Mouse (Mus musculus) C2C12 (cell line): ENCODE measurements around the gene Gm10282. TPM values are rescaled to one million over a fixed set of nuclear protein-coding genes. Genes with fewer than 3 reads are reported as not detected.

Experiments
- H3K27me3 ChIP-seq: one replicate; pipeline ENCODE4 v1.6.1; 2011; ENCODE audit not compliant: control insufficient read depth, insufficient read depth, insufficient read length
- H3K36me3 ChIP-seq: one replicate; pipeline ENCODE4 v1.6.1; 2011; ENCODE audit not compliant: control insufficient read depth, insufficient read depth
- H3K4me3 ChIP-seq: one replicate; pipeline ENCODE4 v1.5.1; 2011; ENCODE audit warnings: mild to moderate bottlenecking, control low read depth; ENCODE audit not compliant: poor library complexity, insufficient read depth, severe bottlenecking
- H3K79me2 ChIP-seq: one replicate; pipeline ENCODE4 v1.6.1; 2011; ENCODE audit not compliant: control insufficient read depth, insufficient read depth
- H3K79me3 ChIP-seq: one replicate; pipeline ENCODE4 v1.6.1; 2011; ENCODE audit warnings: low read depth, control low read depth
- H3ac ChIP-seq: one replicate; pipeline ENCODE3; 2011; ENCODE audit warnings: low read depth; ENCODE audit not compliant: control insufficient read depth, insufficient read length
- CEBPB ChIP-seq: IDR thresholded peaks from one replicate; pipeline ENCODE4 v1.6.1; 2011; ENCODE audit warnings: low read depth, mild to moderate bottlenecking, control low read depth, moderate library complexity
- CTCF ChIP-seq: IDR thresholded peaks from one replicate; pipeline ENCODE4 v1.5.1; 2011; ENCODE audit not compliant: control insufficient read depth, insufficient read depth, insufficient read length
- FOSL1 ChIP-seq: IDR thresholded peaks from one replicate; pipeline ENCODE4 v1.8.0; 2011; ENCODE audit warnings: mild to moderate bottlenecking, low read length; ENCODE audit not compliant: poor library complexity, insufficient read depth, severe bottlenecking
- MAX ChIP-seq: IDR thresholded peaks from one replicate; pipeline ENCODE4 v1.6.1; 2011; ENCODE audit warnings: mild to moderate bottlenecking, control low read depth
- MYOD1 ChIP-seq: IDR thresholded peaks from one replicate; pipeline ENCODE4 v1.6.1; 2011; ENCODE audit warnings: low read depth; ENCODE audit not compliant: control insufficient read depth, insufficient read length
- MYOG ChIP-seq: IDR thresholded peaks from one replicate; pipeline ENCODE4 v1.6.1; 2011; ENCODE audit not compliant: control insufficient read depth, insufficient read length; ENCODE audit errors: extremely low read depth
- USF1 ChIP-seq: IDR thresholded peaks from one replicate; pipeline ENCODE4 v1.6.1; 2011; ENCODE audit warnings: low read depth, mild to moderate bottlenecking, control low read depth, moderate library complexity
- polyA plus RNA-seq: library from polyadenylated mRNA; unstranded; fragments of >200 nt; fragmentation: generic; extraction: Trizol; gene quantifications from one replicate; pipeline ENCODE4 v1.2.1, GENCODE M21; 2012; ENCODE audit warnings: missing spikeins

Gene Gm10282
- polyA plus RNA-seq, 1 experiment, result 107 TPM

- H3ac ChIP-seq, result no peak overlapping the region
- no peaks in the 10 kb centered on the region for H3K36me3 ChIP-seq
- no peaks in the 10 kb centered on the region for H3K27me3 ChIP-seq
- TF ChIP-seq CEBPB, result no peak
- TF ChIP-seq MYOD1, result no peak
- TF ChIP-seq CTCF, result no peak
- no peak for TF ChIP-seq MAX
- H3K79me2 ChIP-seq, result no peaks in the 10 kb centered on the region
- no peaks in the 10 kb centered on the region for H3K79me3 ChIP-seq
- no peak overlapping the region for H3K4me3 ChIP-seq
Measured at GRCm38 (mm10) chr8:72298928-72299327, 6.1 kb downstream of the Gm10282 start.

- TF ChIP-seq MAX, result no peak
- no peak for TF ChIP-seq FOSL1
- TF ChIP-seq MYOG, result no peak
- TF ChIP-seq CTCF, result no peak
- TF ChIP-seq CEBPB, result no peak
- TF ChIP-seq USF1, result no peak
- TF ChIP-seq MYOD1, result no peak
- no peaks in the 10 kb centered on the region for H3K27me3 ChIP-seq
- no peaks in the 10 kb centered on the region for H3K79me3 ChIP-seq
- no peaks in the 10 kb centered on the region for H3K79me2 ChIP-seq
- no peak overlapping the region for H3K4me3 ChIP-seq
- no peak overlapping the region for H3ac ChIP-seq
- H3K36me3 ChIP-seq, result no peaks in the 10 kb centered on the region
Measured at GRCm38 (mm10) chr8:72296561-72296960, 8.5 kb downstream of the Gm10282 start.

- TF ChIP-seq MYOG (no peak), USF1 (no peak), MAX (no peak), CTCF (no peak), CEBPB (no peak), FOSL1 (no peak), MYOD1 (no peak)
- H3K36me3 ChIP-seq, result no peaks in the 10 kb centered on the region
- H3K79me3 ChIP-seq, result no peaks in the 10 kb centered on the region
- H3K27me3 ChIP-seq, result no peaks in the 10 kb centered on the region
- no peaks in the 10 kb centered on the region for H3K79me2 ChIP-seq
- no peak overlapping the region for H3K4me3 ChIP-seq
- no peak overlapping the region for H3ac ChIP-seq
Measured at GRCm38 (mm10) chr8:72295679-72296078, 9.4 kb downstream of the Gm10282 start.

- no peaks in the 10 kb centered on the region for H3K36me3 ChIP-seq
- H3ac ChIP-seq, result no peak overlapping the region
- H3K27me3 ChIP-seq, result no peaks in the 10 kb centered on the region
- TF ChIP-seq USF1, result no peak
- TF ChIP-seq MYOD1, result no peak
- no peak for TF ChIP-seq CEBPB
- TF ChIP-seq CTCF, result no peak
- TF ChIP-seq FOSL1, result no peak
- no peak for TF ChIP-seq MYOG
- TF ChIP-seq MAX, result no peak
- no peaks in the 10 kb centered on the region for H3K79me2 ChIP-seq
- H3K4me3 ChIP-seq, result no peak overlapping the region
- no peaks in the 10 kb centered on the region for H3K79me3 ChIP-seq
Measured at GRCm38 (mm10) chr8:72295125-72295524, 9.9 kb downstream of the Gm10282 start.

- Histone ChIP-seq H3K27me3 (no peaks in the 10 kb centered on the region), H3ac (no peak overlapping the region)
Measured at GRCm38 (mm10) chr8:72293309-72293708, 11.8 kb downstream of the Gm10282 start.

GRCm38 (mm10) chr8:72291104-72291503 lies 14.0 kb downstream of the Gm10282 start:
- Histone ChIP-seq H3K79me2 (no peaks in the 10 kb centered on the region), H3K36me3 (no peaks in the 10 kb centered on the region), H3K79me3 (no peaks in the 10 kb centered on the region), H3ac (no peak overlapping the region), H3K4me3 (no peak overlapping the region), H3K27me3 (no peaks in the 10 kb centered on the region)
- TF ChIP-seq CTCF (no peak), MYOG (no peak), FOSL1 (no peak), USF1 (no peak), MYOD1 (no peak), CEBPB (no peak), MAX (no peak)

More at GRCm38 (mm10) chr8:72293309-72293708, 11.8 kb downstream of the Gm10282 start:
- no peaks in the 10 kb centered on the region for H3K79me3 ChIP-seq
- TF ChIP-seq MYOG (no peak), CTCF (no peak), CEBPB (no peak), USF1 (no peak), FOSL1 (no peak), MAX (no peak), MYOD1 (no peak)
- no peaks in the 10 kb centered on the region for H3K36me3 ChIP-seq
- no peaks in the 10 kb centered on the region for H3K79me2 ChIP-seq
- H3K4me3 ChIP-seq, result no peak overlapping the region
